Mouse (Mus musculus) inflammation-experienced regulatory T-cells (primary cell): ENCODE data around the gene Gpr137. TPM values are rescaled to one million over a fixed set of nuclear protein-coding genes. Genes with fewer than 3 reads are reported as not detected.

Experiments
- polyA plus RNA-seq, 2 experiments: library from polyadenylated mRNA; unstranded; fragments of 100-300 nt; shearing (Covaris generic); gene quantifications; one replicate each; pipeline ENCODE4 v1.2.1; 2017

The Gpr137 gene
- 10 to 100 TPM; 14.2 to 14.5 TPM for polyA plus RNA-seq

DNA sequence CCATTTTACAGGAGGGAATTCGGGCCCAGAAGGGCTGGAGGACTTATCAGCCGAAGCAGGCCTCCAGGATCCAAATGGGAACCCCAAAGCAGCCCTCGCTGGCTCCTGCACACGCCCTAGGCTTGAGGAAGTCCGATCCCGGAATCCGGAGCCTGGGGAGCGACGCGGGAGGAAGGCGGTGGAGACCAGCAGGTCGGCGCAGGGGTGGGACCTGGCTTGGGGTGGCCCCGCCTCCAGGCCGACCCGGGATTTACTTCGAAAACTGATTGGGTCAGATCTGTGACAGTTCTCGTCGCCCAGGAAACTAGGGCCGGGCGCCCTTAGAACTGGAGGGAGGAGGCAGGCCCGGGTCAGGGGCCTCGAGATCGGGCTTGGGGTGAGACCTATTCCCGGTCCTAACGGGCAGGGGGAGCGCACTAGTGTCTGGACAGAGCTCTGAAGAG lies at the start of gene Gpr137:
Gene Gpr137, minus strand, starts transcription at position 232 of the 443 bp plus-strand sequence.

DNA sequence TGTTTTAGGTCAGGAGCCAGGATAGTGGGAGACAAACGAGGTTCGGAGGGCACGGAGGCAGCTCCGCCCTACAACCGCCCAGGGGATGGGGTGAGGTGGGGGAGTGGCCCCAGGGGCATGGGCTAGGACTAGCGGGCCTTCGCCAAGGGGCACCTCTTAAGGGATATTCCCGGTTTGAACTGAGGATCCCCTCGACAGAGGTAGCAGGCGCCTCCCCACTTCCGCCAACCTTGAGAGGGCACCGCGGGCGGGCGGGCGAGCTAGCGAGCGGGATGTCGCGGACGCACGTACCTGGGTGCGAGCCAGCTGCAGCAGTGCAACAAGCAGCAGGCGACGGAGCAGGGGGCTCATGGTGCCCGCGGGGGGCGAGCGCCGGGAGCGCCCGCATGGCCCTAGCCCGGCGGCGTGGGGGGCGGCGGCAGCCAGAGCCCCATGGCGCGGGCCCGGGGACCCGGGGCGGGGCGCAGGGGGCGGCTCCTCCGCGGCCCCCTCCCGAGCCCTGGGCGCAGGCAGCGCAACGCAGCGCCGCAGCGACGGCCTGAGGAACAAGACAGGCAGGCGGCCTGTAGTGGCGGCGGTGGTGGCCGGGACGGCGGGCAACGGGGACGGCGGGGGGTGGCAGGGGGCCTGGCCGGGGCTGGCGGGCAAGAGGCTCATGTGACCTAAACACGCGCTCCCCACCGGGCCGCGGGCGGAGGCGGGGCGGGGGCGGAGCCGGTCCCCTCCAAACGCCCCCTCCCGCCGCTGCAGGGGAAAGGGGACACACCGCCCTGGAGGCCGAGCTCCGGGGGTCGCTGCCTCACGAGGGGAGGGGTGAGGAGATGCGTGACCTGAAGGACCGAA lies 45.0 kb upstream of the Gpr137 start, which contains the start of gene Vegfb:
Gene Vegfb, minus strand, starts transcription at position 591 of the 843 bp plus-strand sequence.

DNA sequence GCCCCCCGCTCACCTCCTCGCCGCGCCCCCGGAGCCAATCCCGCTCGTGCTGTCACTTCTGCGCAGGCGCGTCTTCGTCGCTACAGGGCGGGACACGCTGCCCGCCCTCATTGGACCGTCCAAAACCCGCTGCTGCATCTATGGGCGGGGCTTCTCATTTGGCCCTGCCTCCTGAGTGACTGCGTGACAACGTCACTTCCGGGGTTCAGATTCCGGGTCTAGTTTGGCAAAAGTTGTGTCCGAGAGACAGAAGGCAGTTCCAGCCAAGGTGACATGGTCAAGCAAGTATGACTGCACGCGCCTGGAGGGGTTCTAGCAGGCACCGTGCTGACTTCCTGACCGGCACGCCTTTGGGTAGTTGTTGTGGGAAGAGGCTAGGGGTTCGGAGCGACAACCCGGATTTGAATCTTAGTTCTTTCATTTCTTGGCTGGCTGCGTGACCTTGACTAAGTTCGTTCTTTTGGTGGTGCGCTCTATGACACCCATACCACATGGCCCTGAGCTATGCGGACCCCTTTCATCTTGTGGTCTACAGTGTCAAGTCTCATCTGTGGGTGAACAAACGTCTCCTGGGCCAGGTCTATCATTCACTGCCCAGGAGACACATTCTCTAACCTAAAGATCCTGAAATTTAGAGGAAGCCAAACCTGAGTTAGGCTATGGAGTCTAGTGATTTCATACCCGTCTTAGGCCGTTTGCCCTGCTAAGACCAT lies 38.3 kb upstream of the Gpr137 start, which contains the start of gene Fkbp2:
Gene Fkbp2, minus strand, starts transcription at position 121 of the 713 bp plus-strand sequence.

DNA sequence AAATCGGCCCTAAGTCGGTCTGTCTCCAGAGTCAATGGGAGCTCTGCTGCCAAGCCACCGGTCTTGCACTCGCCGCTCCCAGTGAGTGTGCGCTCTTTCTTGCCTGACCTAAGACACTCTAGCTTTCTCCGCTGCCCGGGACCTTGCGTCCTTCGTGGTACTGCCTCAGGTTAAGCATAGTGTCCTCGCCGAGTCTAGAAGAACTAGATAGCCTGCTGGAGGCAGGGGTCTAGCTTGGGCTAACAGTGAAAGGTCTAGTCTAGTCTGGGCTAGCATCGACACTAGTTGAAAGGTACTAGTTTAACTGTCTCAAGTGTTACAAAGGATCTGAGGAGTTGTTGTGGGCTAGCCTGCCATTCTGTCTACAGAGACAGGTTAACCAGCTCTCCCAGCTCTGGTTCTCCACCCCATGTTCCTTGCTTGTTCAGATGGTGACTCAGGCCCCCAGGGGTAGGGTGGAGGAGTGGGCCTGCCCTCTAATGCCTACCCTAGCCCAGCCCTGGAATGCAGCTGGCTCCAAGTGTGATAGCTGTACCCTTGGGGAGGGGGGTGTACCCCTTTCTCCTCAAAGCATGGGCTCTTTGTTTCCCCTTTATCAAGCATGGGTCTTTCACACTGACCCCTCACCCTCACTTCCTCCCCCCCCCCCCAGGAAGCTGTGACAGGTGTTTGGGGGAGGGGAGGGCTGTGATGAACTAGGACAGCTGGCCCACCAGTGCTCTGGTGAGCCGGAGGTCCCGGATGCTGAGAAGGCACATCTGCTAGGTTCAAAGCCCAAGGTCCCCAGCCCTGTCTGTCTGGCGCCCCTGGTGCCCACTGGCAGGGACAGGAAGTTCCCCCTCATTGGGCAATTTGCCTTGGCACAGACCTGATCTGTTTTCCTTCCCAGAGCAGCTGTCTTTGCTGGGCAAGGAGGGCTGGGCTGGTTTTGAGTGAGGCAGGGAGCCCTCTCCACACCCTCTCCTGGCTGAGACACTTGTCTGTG lies 33.5 kb upstream of the Gpr137 start, which contains the start of gene Plcb3:
Gene Plcb3, minus strand, starts transcription at position 934 of the 985 bp plus-strand sequence.

DNA sequence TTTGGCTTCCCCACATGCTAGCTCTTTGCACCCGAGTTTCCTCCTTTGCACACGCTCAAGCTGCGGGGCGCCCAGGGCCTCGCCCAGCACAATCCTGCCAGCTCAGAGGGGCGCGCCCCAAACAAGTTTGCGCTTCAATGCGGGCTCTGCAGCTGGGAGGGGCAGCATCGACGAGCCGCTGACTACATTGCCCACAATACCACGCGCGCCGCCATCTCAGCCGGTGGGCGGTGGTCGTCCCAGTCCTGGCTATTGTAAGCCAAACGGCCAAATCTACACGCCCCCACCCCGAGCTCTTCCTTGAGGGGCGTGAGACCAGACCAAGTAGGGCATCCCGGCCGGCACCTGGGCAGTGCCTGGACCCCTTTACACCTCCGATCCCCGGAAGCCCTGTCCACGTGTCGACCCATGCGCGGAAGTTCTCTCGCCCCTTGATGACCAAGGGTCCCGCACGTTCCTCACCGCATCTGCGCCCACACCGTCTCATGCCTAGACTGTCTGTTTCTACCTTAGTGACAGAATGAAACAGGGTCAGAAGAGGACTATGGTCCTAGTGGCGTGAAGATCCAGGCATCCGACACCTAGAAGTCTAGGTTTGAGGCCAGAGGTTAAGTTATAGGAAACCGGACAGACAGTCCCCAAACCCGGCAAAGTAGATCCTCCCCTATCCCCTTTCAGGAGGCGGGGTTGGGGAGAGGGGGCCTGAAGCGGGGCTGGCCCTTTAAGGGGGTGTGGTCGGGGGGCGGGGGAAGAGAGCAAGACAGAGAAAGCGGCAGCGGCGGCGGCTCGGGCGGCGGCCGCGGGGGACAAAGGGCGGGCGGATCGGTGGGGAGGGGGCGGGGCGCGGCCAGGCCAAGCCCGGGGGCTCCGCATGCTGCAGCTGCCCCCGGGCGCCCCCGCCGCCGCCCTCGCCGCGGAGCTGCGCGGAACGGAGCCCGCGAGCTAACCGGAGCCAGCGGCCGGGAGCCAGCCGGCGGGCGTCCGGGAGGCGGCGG lies 32.2 kb upstream of the Gpr137 start, which contains the start of gene Ppp1r14b:
Gene Ppp1r14b, plus strand, starts transcription at position 758 of the 995 bp plus-strand sequence.

DNA sequence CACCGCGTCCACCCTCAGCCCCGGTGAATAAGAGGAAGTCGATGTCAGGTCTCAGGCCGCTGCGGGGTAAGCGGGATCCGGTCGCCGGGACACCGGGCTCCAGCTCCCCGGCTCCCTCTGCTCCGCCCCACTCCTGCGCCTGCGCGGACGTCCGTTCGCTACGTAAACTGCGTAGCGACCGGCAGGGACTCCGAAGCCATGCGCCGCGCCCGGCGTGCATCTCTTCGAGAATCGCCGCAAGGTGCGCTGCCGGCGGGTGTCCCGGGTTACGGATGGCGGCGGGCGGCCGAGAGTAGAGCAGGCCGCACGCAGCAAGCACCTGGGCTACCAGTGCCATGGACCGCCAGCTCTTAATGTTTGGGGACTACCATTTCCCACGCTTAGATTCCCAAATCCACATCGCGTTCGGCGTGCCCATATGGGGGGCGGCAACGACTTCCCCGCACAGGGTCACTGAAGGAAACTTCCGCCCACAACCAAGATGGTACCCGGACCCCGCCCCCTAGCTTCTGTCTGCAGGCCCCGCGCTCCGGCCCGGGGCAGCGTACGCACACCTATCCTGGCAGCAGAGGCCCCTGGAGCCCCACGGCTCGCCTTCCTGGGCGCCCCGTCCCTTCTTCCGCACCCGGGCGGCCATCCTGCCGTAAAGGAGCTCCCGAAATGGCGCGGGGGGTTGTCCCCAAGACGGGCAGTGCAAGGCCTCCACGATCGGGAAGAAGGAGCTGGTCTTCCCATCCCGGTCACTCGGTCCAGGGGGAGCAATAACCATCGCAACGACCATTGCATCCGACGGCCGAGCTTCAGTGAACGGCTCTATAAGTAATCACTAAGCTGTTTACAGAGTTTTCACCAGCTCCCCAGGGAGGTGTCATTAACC lies 670 bp downstream of the Gpr137 start, which contains the start of gene Bad:
Gene Bad, plus strand, starts transcription at position 490 of the 877 bp plus-strand sequence.

DNA sequence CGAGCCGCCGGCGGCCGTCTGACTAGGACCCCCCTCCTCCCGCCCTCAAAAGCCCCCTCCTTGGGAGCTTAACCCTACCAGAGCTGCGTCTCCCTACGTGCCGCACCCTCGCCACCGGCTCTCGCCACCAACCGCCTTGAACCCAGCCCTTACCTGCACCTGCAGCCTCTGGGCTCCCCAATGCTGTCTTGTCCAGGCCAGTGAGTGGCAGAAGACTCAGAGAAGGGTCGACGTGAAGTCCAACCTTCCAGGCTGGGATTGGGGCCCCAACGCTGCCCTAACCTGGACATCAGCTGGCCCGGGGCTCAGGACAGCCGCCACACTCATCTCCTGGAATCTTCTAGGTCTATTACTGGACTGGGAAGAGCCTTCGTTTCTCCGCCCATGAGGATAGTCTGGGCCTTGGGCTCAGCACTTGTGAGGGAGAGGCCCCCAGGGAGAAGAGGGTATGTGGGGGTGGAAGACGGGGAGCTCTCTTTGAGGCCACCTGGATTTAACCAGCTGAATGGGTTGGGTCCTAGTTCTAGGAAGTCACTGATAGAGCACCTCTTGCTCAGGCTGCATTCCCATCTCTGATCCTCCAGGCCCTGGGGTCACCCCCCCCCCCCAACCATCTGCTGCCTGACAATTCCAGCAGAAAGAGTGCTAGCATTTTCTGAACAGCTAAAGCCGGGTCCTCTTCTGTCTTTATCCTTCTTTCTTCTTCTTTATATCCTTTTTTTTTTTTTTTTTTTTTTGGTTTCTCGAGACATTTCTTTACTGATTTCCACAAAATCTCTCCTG lies 7.9 kb downstream of the Gpr137 start, which contains the start of gene Kcnk4:
Gene Kcnk4, minus strand, starts transcription at position 321 of the 783 bp plus-strand sequence.

DNA sequence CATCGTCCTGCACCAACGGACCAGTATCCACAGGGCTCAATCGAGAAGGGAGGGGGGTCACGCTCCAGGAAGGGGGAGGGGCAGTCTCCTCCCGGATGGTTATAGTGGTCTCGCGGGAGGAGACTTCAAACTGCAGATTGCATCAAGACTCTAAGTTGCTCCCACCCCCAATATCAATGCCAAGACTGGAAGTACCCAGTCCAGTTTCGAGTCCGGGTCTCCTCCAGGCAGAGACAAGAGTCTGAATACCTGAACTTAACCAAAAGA lies 17.0 kb downstream of the Gpr137 start, which contains the start of gene Catsperz:
Gene Catsperz, minus strand, starts transcription at position 74 of the 267 bp plus-strand sequence.

DNA sequence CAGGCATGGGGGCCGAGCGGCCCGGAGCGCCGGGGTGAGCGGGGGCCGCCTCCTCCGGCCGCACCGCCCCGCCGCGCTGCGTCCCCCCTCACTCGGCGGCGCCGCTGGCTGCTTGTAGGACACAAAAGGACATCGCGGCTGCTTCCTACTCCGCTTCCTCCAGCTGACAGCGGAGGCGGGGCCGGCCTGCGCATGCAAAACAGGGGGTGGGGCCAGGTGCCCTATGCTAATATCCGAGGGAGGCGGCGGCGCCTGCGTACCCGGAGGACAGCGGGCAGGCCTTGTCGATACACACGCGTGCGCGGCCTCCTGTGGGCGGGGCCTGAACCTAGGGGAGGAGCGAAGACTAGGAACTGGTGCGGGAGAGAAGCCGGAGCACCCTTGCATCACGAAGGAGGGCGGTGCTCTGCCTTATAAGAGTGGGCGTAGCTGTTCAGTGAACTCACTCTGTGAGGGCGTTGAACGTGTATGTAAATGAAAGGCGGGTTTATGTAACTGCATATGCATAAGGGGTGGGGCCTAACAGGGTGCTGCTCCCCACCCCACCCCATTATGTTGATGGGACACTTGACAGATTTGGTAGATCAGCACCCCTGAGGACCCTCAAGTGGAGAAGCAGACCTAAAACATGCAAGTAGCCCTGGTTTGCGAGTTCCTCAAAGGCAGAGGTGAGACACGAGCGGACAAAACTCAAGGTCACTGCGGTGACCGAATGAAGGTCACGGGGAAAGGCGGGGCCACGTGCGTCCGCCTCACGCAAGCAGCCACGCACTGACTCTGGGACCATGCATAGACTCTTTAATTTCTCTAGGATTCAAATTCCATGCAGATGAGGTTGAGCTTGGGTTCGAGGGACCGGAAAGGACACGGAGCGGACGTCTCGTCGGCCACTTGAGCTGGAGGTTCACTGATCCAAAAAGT lies 20.4 kb downstream of the Gpr137 start, which contains the start of gene Esrra:
Gene Esrra, minus strand, starts transcription at position 167 of the 921 bp plus-strand sequence.

DNA sequence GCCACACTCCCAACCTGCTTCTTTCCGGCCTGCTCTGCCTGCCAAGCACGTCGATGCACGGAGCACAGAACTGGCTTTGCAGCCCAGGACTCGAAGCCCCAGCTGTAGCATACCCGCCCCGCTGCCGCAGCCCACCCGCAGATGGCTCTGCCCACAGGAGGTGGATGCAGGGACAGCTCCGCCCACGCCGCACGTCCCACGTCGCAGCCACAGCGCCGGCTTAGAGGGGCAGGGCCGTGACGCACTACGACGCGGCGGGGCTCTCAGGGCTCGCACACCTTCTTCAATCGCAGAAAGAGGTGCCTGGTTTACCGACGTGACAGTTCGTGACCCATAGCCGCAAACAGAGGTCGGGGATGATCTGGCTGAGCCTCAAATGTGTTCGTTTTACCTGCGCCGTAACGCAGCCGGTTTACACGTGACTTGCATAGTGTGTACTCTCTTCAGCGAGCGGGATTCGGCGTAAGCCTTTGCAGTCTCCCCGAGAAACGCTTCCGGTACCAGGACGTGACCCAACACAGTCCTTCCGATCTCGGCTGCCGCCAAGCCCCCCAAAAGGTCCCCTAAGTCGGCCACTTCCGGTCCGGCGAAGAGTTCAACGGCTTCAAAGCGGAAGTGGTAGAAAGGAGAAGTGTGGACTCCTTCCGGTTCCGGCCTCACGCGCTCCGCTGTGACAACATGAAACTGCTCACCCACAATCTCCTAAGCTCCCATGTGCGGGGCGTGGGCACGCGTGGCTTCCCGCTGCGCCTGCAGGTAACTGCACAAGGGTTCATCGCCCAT lies 32.6 kb downstream of the Gpr137 start, which contains the start of the genes Trmt112 and Prdx5:
Gene Trmt112, plus strand, starts transcription at position 192 of the 783 bp plus-strand sequence.
Gene Prdx5, minus strand, starts transcription at position 600 of the 783 bp plus-strand sequence.

Other genes starting within 250 kb of the Gpr137 start
- 10 to 100 TPM; 50.1 to 58.1 TPM for gene Rps6ka4, start 101.8 kb downstream of the Gpr137 start, polyA plus RNA-seq
- 10 to 100 TPM; 41.3 to 59.0 TPM for gene Ccdc88b, start 84.3 kb downstream of the Gpr137 start, polyA plus RNA-seq
- gene Trmt112, start 32.8 kb downstream of the Gpr137 start, polyA plus RNA-seq, result 100 to 1,000 TPM; 141 to 157 TPM
- gene Prdx5, start 32.4 kb downstream of the Gpr137 start, polyA plus RNA-seq, result 100 to 1,000 TPM; 238 to 261 TPM
- 10 to 100 TPM; 25.6 to 26.6 TPM for gene Esrra, start 20.7 kb downstream of the Gpr137 start, polyA plus RNA-seq
- not detected for gene Catsperz, start 17.1 kb downstream of the Gpr137 start, polyA plus RNA-seq
- not detected for gene Kcnk4, start 8.0 kb downstream of the Gpr137 start, polyA plus RNA-seq
- 10 to 100 TPM; 32.4 to 39.4 TPM for gene Bad, start 619 bp downstream of the Gpr137 start, polyA plus RNA-seq
- gene Ppp1r14b, start 32.5 kb upstream of the Gpr137 start, polyA plus RNA-seq, result 100 to 1,000 TPM; 164 to 215 TPM
- 10 to 100 TPM; 38.5 to 43.6 TPM for gene Plcb3, start 34.0 kb upstream of the Gpr137 start, polyA plus RNA-seq
- 10 to 100 TPM; 40.3 to 59.9 TPM for gene Fkbp2, start 38.0 kb upstream of the Gpr137 start, polyA plus RNA-seq
- gene Vegfb, start 45.2 kb upstream of the Gpr137 start, polyA plus RNA-seq, result 10 to 100 TPM; 12.9 to 18.5 TPM
- gene Dnajc4, start 50.1 kb upstream of the Gpr137 start, polyA plus RNA-seq, result 10 to 100 TPM; 52.2 to 52.7 TPM
- gene Nudt22, start 53.6 kb upstream of the Gpr137 start, polyA plus RNA-seq, result 10 to 100 TPM; 24.4 to 38.2 TPM
- gene Trpt1, start 53.7 kb upstream of the Gpr137 start, polyA plus RNA-seq, result 1 to 10 TPM; 5.4 to 7.0 TPM
- 100 to 1,000 TPM; 341 to 346 TPM for gene Fermt3, start 77.0 kb upstream of the Gpr137 start, polyA plus RNA-seq
- 100 to 1,000 TPM; 173 to 257 TPM for gene Stip1, start 97.5 kb upstream of the Gpr137 start, polyA plus RNA-seq
- gene Macrod1, start 114.3 kb upstream of the Gpr137 start, polyA plus RNA-seq, result 10 to 100 TPM; 15.3 to 31.2 TPM
- gene Flrt1, start 163.2 kb upstream of the Gpr137 start, polyA plus RNA-seq, result under 1 TPM; 0.13 to 0.88 TPM